Mouse (Mus musculus): ENCODE results near the gene Cfap69. TPM values are rescaled to one million over a fixed set of nuclear protein-coding genes. Genes with fewer than 3 reads are reported as not detected.

Cfap69 gene
- polyA plus RNA-seq (2017; shearing (Covaris generic)), result not detected

DNA sequence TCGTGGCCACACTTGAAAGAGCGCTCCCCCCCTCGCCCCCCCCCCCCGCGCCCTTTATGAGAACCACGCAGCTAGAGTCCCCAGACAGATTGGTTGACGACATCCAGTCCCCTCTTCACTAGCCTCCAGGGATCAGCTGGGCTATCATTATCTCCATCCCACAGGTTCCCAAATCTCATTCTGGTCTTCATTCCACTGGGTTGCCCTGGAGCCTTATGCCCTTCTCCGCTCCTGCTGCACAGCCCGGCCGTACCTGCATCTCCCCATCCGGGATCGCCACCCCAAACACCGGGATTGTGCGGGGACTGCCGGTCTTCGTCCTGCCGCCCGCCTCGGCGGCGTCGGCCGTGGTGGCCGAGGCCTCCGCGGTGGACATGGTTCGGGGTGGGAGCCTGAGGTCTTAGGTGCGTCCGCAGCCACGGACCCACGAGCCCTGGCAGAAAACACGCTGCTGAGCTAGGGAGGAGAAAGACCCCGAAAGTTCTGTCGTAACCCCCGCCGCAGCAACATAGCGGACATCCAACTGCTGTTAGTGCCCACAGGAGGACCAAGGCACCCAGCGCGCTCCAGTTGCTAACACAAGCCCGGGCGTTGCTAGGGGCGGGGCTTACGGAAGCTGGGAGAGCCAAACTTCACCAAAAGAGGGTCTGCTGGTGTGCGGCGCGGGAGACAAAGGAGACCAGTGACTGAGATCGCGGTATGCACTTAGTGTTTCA lies at the start of gene Cfap69:
Gene Cfap69 (minus strand): TSS at position 585 of the 716 bp plus-strand sequence.

DNA sequence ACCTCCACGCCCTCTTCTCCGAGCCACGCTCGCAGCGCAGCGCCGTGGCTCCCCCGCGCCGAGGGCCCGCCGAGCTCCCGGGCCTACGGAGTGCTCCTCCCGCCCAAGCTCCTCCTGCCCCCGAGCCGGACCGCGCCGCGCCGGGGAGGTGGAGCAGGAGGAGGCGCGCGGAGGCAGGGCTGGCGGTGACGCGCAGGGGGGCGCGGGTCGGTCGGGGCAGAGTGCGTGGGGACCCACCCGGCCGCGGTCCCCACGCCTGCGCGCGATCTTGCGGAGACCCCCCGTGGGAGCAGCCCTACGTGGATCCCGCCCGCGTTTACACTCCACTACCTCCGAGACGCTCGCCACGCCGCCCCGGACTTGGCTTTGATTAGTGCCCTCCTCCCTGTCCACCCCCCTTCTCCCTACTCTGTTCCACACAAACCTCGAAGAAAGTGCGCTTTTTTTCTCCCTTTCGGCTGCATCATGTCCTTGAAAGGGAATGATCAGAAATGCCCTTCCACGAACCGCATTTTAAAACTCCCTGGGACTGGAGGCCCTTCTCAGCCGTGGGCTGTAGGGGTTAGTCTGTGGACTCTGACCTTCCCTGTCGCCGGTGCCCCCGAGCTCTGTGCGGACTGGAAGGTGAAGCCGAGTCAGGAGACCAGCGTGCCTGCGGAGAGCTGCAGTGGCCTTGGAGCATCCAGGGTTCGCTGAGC lies 30.1 kb upstream of the Cfap69 start, which contains the start of gene Steap2:
Gene Steap2 (minus strand): TSS at position 623 of the 698 bp plus-strand sequence.

DNA sequence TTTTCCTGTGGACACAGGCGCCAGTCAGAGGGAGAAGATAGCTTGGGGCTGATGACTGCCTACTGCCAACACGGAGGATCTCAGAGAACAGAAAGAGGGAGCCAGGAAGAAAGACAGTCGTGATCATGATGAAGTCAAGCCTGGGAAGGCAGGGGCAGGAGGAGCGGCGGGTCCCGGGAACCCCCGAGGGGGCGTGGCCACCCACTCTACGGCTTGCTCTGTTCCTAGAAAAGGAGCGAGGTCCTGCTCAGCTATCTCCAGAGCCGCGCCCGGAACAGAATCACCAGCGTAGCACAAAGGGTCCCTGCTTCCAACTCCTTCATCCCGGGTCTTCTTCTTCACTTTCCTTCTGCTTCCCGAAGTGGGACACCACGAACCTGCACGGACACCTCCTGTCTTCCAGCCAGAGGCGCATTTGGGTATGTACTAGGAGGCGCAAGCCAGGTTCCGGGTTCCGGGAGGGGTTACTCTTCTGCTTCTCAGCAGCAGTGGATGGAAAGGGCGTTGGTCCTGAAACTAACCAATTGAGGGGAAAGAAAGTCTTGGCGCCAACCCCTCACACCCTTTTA lies 90.2 kb downstream of the Cfap69 start, which contains the start of gene Gm8773:
Gene Gm8773 (plus strand): TSS at position 51 of the 569 bp plus-strand sequence.

DNA sequence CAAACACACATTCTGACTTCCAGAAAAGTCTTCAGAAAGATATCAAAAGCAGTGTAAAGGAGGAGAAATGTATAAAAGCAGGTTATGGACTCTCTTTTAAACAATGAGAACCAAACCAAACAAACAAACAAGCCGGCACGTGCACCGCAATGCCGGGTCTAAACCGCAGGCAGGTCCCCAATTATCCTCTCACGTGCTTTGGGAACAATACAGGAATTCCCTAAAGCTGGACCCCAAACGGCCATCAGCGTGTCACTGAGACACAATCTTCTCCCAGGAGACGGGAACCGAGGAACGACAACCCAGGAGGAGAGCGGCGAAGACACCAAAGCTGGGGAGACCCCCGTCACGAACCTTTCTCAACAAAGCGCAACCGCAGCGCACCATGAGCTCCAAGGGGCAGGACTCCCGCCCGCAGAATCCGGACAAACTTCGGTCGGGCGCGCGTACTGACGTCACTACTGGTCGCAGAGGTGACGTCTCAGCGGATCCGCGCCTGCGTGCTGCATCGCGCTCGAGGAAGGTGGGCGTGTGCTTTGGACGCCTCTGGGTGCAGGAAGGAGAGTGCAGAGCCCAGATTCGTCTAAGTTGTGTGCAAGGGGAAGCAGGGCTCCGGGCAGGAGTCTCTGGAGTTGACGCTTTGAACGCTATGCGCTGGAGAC lies 104.8 kb downstream of the Cfap69 start, which contains the start of gene Gtpbp10:
Gene Gtpbp10 (minus strand): TSS at position 460 of the 662 bp plus-strand sequence.

Other genes starting within 250 kb of the Cfap69 start
- 0.49 TPM for gene Cdk14, start 243.9 kb downstream of the Cfap69 start, polyA plus RNA-seq (2017; shearing (Covaris generic))
- gene 1700015F17Rik, start 185.1 kb downstream of the Cfap69 start, polyA plus RNA-seq (2017; shearing (Covaris generic)), result not detected
- 2.5 TPM for gene Cldn12, start 149.3 kb downstream of the Cfap69 start, polyA plus RNA-seq (2017; shearing (Covaris generic))
- gene Gtpbp10, start 104.7 kb downstream of the Cfap69 start, polyA plus RNA-seq (2017; shearing (Covaris generic)), result 12.0 TPM
- not detected for gene Gm8773, start 90.4 kb downstream of the Cfap69 start, polyA plus RNA-seq (2017; shearing (Covaris generic))
- gene Steap2, start 30.3 kb upstream of the Cfap69 start, polyA plus RNA-seq (2017; shearing (Covaris generic)), result 0.37 TPM
- gene Steap1, start 85.1 kb upstream of the Cfap69 start, polyA plus RNA-seq (2017; shearing (Covaris generic)), result 0.41 TPM